Mouse (Mus musculus): ENCODE data around the gene Dab1. TPM values are rescaled to one million over a fixed set of nuclear protein-coding genes. Genes with fewer than 3 reads are reported as not detected.

The Dab1 gene
- polyA plus RNA-seq, 1 experiment = 0.42 TPM

- DNase-seq (ENCODE audit: low read depth) = no peak
Observed at GRCm38 (mm10) chr4:104111614-104112013, 492.5 kb downstream of the Dab1 start.

- no peak for DNase-seq (ENCODE audit: low read depth)
Observed at GRCm38 (mm10) chr4:104113209-104114005, 494.2 kb downstream of the Dab1 start.

- no peak for DNase-seq (ENCODE audit: low read depth)
Observed at GRCm38 (mm10) chr4:104114006-104114361, 494.8 kb downstream of the Dab1 start.

- no peak for DNase-seq (ENCODE audit: low read depth)
Observed at GRCm38 (mm10) chr4:104120108-104120507, 500.9 kb downstream of the Dab1 start.

- DNase-seq (ENCODE audit: low read depth) = no peak
Observed at GRCm38 (mm10) chr4:104121959-104122358, 502.8 kb downstream of the Dab1 start.

GRCm38 (mm10) chr4:104122364-104122763, 503.2 kb downstream of the Dab1 start:
- DNase-seq (ENCODE audit: low read depth) = no peak

- DNase-seq (ENCODE audit: low read depth) = no peak
Observed at GRCm38 (mm10) chr4:104153637-104154036, 534.5 kb downstream of the Dab1 start.

GRCm38 (mm10) chr4:104178067-104178466, 558.9 kb downstream of the Dab1 start:
- DNase-seq (ENCODE audit: low read depth) = no peak

GRCm38 (mm10) chr4:104186311-104186710, 567.2 kb downstream of the Dab1 start:
- DNase-seq (ENCODE audit: low read depth) = no peak

- no peak for DNase-seq (ENCODE audit: low read depth)
Observed at GRCm38 (mm10) chr4:104198635-104199034, 579.5 kb downstream of the Dab1 start.

GRCm38 (mm10) chr4:104201686-104202085, 582.5 kb downstream of the Dab1 start:
- no peak for DNase-seq (ENCODE audit: low read depth)

- DNase-seq (ENCODE audit: low read depth) = no peak
Observed at GRCm38 (mm10) chr4:104204047-104204446, 584.9 kb downstream of the Dab1 start.

GRCm38 (mm10) chr4:104206639-104207038, 587.5 kb downstream of the Dab1 start:
- peak; percentile 38 for DNase-seq (ENCODE audit: low read depth)

- DNase-seq (ENCODE audit: low read depth) = no peak
Observed at GRCm38 (mm10) chr4:104209081-104209480, 589.9 kb downstream of the Dab1 start.

- no peak for DNase-seq (ENCODE audit: low read depth)
Observed at GRCm38 (mm10) chr4:104210796-104211195, 591.6 kb downstream of the Dab1 start.

GRCm38 (mm10) chr4:104211531-104212455, 592.6 kb downstream of the Dab1 start:
- no peak for DNase-seq (ENCODE audit: low read depth)

GRCm38 (mm10) chr4:104214724-104215123, 595.6 kb downstream of the Dab1 start:
- no peak for DNase-seq (ENCODE audit: low read depth)

- DNase-seq (ENCODE audit: low read depth) = no peak
Observed at GRCm38 (mm10) chr4:104217336-104217735, 598.2 kb downstream of the Dab1 start.

GRCm38 (mm10) chr4:104218765-104219164, 599.6 kb downstream of the Dab1 start:
- DNase-seq (ENCODE audit: low read depth) = peak; percentile 40

- peak; percentile 42 for DNase-seq (ENCODE audit: low read depth)
Observed at GRCm38 (mm10) chr4:104220099-104220498, 600.9 kb downstream of the Dab1 start.

GRCm38 (mm10) chr4:104229296-104229695, 610.1 kb downstream of the Dab1 start:
- DNase-seq (ENCODE audit: low read depth) = no peak

GRCm38 (mm10) chr4:104246506-104246905, 627.3 kb downstream of the Dab1 start:
- DNase-seq (ENCODE audit: low read depth) = no peak

GRCm38 (mm10) chr4:104249462-104249861, 630.3 kb downstream of the Dab1 start:
- DNase-seq (ENCODE audit: low read depth) = no peak
